Mouse (Mus musculus) myocyte (in vitro differentiated cells): ENCODE results near the gene Ifnab.

Experiments
- CEBPB ChIP-seq: IDR thresholded peaks from 2 replicates; pipeline ENCODE4 v1.6.1; 2011; ENCODE audit warnings: mild to moderate bottlenecking, moderate library complexity; ENCODE audit not compliant: poor library complexity, insufficient read depth, severe bottlenecking
- POLR2A ChIP-seq: IDR thresholded peaks from one replicate; pipeline ENCODE4 v1.6.1; 2011; ENCODE audit warnings: low read depth, mild to moderate bottlenecking, control low read depth, moderate library complexity; ENCODE audit not compliant: insufficient read length
- POLR2AphosphoS2 ChIP-seq: IDR thresholded peaks from one replicate; pipeline ENCODE4 v1.6.1; 2011; ENCODE audit warnings: low read depth, control low read depth; ENCODE audit not compliant: insufficient read length

DNA sequence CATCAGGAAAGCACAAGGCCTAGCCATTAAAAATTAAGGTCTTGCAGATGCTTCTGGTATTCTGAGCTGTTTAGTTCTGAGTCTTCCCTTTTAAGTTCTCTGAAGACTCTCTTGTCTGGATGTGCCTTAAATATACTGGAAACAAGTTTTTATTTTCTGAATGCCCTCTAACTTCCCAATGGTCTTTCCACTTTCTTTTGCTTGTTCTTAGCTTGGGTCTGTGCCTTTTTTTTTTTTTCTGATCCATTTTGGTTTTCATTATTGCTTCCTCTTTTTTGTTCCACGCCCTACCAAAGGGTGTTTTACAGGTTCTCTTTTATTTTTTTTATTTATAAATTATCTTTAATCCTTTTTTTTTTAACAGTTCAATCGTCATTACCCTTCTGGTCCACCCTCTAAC is 46.8 kb downstream of the Ifnab start, which contains the start of gene Ifna13:
- TF ChIP-seq POLR2AphosphoS2 (no peak), POLR2A (no peak), CEBPB (no peak)
